In the genomic region with DNA sequence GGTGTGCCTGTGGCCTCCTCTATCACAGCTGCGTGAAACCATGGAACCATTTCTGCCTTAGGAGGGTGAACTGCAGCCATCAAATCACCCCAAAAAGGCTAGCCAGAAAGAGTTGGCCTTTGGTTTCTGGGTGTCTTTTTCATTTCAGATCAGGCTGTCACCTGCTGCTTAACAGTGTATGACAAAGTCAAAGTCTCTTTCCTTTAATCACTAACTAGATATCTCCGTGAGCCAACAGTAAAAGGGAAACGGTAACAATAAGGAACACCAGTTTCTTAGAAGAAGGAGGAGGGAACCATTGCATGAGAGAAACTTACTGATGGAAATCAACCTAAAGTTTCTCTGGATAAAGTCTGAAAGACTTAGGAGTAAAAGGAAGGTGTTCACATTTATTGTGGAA, we compare ENCODE assay signal across 26 mouse cellular contexts. TPM values are rescaled to one million over a fixed set of nuclear protein-coding genes. Genes with fewer than 3 reads are reported as not detected.
"Had no signal": no experiment of that assay in that cellular context is flagged by ENCODE, and none has a peak within 500 bp of the region (broad histone marks: within the 10 kb centered on the region; RNA-seq: fewer than 3 reads in every experiment).

No protein-coding gene starts in this region.

- H3K4me3 ChIP-seq: gastrocnemius, adult 2 months; heart, embryonic 10.5 days; heart, embryonic 12.5 days; hindbrain, embryonic 10.5 days; hindbrain, embryonic 13.5 days; hindbrain, embryonic 15.5 days; kidney, embryonic 15.5 days; limb, embryonic 13.5 days; limb, embryonic 15.5 days; liver, embryonic 12.5 days had no signal

- H3K27me3 ChIP-seq: hindbrain, embryonic 15.5 days had no signal

- ATAC-seq: forebrain, postnatal 0 days; hindbrain, postnatal 0 days; liver, embryonic 12.5 days had no signal

- H3K27ac ChIP-seq: gastrocnemius, adult 2 months; heart, embryonic 10.5 days; hindbrain, embryonic 10.5 days; hindbrain, embryonic 13.5 days; hindbrain, embryonic 15.5 days; hindbrain, postnatal 0 days; kidney, embryonic 15.5 days; kidney, postnatal 0 days; limb, embryonic 13.5 days; limb, embryonic 15.5 days; liver, embryonic 12.5 days; liver, embryonic 14.5 days had no signal

- H3K4me1 ChIP-seq: liver, embryonic 12.5 days had no signal

- H3K9ac ChIP-seq: forebrain, postnatal 0 days; heart, embryonic 12.5 days; hindbrain, embryonic 13.5 days; hindbrain, embryonic 15.5 days; kidney, embryonic 15.5 days; limb, embryonic 13.5 days; limb, embryonic 15.5 days; liver, embryonic 12.5 days; liver, embryonic 14.5 days had no signal

- DNase-seq: forebrain, postnatal 0 days; gastrocnemius, adult 2 months; gastrocnemius, postnatal 10 days; gastrocnemius, postnatal 25 days; heart, adult 18-20 months; heart, postnatal 10 days; heart, postnatal 4 days; kidney, adult 18-20 months; kidney, postnatal 14 days; kidney, postnatal 4 days; layer of hippocampus, adult 9-11 months; layer of hippocampus, postnatal 36 days; left cerebral cortex, postnatal 4 days had no signal

- H3K9me3 ChIP-seq: heart, embryonic 10.5 days; heart, embryonic 12.5 days; hindbrain, embryonic 10.5 days; hindbrain, embryonic 15.5 days; kidney, embryonic 15.5 days; limb, embryonic 15.5 days; liver, embryonic 12.5 days had no signal

- H3K4me2 ChIP-seq: heart, embryonic 12.5 days; hindbrain, embryonic 13.5 days; hindbrain, embryonic 15.5 days; kidney, embryonic 15.5 days; limb, embryonic 13.5 days; limb, embryonic 15.5 days; liver, embryonic 12.5 days had no signal

- H3K36me3 ChIP-seq: heart, embryonic 10.5 days; heart, embryonic 12.5 days; hindbrain, embryonic 10.5 days; hindbrain, embryonic 13.5 days; hindbrain, embryonic 15.5 days; kidney, embryonic 15.5 days; limb, embryonic 13.5 days; limb, embryonic 15.5 days; liver, embryonic 12.5 days had no signal

RNA-seq across cellular contexts. Expression of gene Slc1a1, which starts 2.2 kb away (rescaled TPM):
- polyA plus RNA-seq: liver, adult 2 months; liver, embryonic 14.5 days had no signal
